Mouse (Mus musculus) cerebellum, postnatal 36 days (tissue): ENCODE measurements around the gene Olfr71.

Experiments used
- DNase-seq, 2 experiments: peaks; one replicate each; pipeline ENCODE4 v3.0.0; 2021 to 2022; ENCODE audit warnings: mixed read lengths in 2 of 2

The Olfr71 gene

DNA sequence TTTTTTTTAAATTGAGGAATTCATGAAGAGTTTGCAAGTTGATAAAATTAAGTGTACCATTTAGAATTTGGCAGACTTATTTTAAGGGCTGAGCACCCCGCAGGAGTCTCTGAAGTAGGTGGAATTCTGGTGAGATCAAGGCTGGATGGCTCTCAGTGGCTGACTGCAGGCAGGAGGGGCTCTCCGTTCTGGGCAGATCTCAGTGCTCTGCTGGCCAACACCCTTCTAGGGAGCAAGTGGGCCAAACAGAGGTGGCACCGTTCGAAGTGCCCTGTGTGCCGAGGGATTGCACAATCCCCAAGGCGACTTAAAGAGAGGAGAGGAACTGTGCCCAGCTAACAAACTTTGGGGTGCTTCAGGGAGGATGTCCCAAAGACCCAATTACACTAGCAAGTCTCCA is at the start of gene Olfr71:
Gene Olfr71 (minus strand): TSS at position 387 of the 400 bp plus-strand sequence.
- DNase-seq, result no peak

DNA sequence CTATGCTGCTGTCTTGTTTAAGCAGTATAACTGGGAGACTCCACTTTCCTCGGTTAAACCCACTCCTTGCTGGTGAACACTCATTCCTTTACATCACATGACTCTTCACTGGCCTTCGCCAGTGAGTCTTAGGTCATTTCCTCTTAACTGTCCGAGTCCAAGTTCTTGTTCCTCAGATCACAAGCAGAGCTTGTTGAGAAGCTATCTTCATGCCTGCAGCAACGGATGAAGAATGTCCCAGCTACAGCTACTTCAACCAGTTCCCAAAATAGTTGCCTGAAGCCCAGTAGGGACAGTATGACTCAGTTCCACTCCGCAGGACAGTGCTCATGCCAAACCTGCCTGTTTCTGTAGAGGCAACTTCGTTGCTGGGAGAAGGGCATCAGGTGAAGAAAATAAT is 47.2 kb upstream of the Olfr71 start:
- DNase-seq, result no peak

DNA sequence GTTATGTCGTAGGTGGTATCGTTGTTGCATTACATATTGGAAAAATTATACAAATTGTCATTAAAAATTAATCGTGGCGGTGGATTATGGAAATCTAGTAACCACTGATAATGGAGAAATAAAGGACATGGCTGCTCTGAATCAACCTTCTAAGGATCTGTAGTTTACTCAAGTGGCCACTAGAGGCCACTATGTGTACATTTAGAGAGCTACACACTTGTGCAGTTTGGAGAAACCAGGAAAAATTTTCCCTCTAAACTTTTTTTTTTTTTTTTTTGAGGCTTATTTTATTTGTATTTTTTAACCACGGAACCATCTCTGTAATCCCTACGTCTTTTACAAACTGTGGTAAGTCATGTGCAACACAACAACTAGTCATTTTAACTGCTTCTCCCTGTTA is 35.1 kb upstream of the Olfr71 start:
- peak in 1 of 2 experiments; percentile 14 for DNase-seq

DNA sequence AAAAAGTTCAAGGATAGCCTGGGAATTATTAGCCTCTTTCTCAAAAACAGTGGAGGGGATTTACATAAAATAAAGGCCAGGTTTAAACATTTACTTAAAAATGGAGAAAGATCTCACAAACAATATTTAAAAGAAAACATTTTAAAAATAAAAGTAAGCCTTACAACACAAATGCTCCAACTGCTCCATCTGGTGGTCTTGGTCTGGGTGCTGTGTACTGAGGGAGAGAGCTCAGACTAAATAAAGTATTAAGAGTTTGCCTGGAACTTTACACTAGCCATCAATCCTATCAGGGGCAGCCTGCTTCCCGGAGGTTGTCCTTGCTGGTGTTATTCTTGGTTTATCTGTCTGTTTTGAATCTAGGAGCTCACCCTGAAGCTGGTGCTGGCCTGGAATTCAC is 33.0 kb upstream of the Olfr71 start:
- no peak for DNase-seq

DNA sequence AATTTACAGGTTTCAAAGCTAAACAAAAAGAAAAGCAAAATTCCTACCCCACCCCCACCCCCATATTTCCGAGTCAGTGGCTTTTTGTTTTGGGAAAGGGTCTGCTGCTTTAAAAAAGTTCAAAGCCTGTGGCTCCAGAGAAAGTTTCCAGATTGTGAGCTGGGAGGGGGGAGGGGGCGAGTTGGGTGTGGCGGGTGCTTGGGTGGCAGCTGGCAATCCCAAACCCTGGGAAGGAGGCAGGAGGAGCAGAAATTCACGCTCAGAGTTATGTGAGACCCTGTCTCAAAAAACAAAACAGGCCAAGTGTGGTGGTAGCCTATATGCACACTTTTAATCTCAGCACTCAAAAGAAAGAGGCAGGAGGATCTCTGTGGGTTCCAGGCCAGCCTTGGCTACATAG is 32.6 kb upstream of the Olfr71 start:
- no peak for DNase-seq

GRCm38 (mm10) chr4:43741526-43741925 is 31.5 kb upstream of the Olfr71 start:
- DNase-seq, result no peak

- no peak for DNase-seq
These were observed 29.1 kb upstream of the Olfr71 start for GRCm38 (mm10) chr4:43738989-43739674.

DNA sequence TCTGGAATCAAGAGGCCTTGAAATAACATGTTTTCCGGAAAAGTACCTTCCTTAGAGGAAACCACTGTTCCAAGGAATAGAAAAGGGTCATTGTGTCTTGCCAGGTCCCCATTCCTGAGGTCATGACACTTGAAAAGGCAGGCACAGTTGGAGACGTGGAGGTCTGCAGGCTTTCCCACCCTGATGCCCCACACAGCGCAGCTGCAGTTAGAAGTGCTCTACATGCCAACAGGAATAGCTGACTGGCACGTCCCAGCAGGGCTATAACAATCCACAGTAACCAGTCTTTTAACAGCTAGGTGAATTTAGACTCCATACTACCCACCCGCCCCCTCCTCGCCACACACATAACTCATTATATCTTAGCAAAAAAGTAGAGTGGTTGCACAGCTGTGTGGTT is 27.1 kb upstream of the Olfr71 start:
- no peak for DNase-seq

DNA sequence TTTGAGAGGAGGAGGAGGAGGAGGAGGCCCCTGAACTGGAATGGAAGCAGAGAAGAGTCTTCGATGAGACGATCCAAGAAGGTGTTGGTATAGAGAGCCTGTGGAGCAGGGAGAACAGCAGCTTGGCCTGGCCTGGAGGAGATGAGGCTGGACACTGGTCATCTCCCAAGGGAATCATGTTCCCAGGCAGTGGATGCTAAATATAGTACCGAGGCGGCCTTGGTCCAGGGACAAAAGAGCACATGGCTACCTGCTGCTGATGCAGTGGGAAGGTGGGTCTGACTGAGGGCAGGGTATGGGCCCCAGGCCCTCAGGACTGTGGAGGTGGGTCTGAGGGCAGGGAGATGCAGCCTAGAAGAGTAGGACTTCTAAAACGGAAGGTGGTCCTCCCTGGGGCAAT is 23.1 kb upstream of the Olfr71 start:
- DNase-seq, result no peak

DNA sequence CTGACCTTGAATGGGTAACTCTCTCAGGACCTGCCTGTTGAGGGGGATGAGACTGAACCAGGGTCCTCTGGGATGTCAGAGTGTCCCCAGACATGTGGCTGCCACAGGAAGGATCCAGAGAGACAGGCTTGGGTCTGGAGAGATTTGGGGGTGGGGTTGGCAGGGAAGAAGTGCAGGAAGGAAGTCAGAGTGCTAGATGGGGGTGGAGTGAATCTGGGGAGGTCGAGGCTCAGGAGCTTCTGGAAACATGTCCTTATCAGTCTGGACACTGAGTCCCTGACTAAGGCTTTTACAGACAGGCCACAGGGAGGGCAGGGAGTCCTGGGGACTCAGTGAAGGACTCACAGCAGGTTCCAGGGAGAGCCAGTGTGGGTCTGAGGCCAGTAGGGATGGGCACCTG is 22.1 kb upstream of the Olfr71 start:
- DNase-seq, result no peak

GRCm38 (mm10) chr4:43730750-43731297 is 20.8 kb upstream of the Olfr71 start:
- DNase-seq, result no peak

DNA sequence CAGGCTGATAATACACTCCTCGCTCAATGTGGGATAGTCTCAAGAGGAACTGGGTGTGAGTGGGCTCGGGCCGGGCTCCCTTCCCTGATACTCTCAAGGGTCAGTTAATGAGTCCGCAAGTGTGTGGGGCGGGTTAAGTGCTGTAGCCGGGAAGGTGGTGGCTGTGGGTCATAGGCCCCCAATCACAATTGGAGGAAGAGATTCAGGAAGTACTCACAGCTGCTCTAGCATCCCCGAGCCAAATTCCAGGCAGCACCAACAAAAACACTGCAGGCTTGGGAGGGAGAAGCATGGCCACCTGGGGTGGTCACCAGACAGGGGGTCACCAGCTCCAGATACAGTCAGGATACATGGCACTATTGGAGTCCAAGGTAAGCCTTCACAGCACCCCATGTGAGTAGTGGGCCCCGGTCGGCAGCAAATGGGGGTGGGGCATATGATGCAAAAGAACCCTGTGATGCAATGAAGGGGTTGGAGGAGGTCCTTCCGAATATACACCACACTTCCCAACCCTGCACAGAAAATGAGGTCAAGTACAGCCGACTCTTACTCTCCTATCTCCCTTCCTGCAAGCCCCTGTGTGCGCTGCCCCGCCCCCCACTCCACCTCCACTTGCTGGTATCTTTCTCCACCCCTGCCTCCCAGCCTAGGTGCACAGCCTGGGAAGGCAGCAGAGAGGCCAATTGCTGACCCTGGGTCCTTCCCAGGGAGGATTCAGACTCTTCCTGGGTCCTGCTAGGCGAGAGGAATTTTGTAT is 19.9 kb upstream of the Olfr71 start, which contains the start of gene Spaar:
Gene Spaar (plus strand): TSS at position 241 of the 757 bp plus-strand sequence.
- no peak for DNase-seq

- DNase-seq, result no peak
These were observed 19.1 kb upstream of the Olfr71 start for GRCm38 (mm10) chr4:43729126-43729525.

DNA sequence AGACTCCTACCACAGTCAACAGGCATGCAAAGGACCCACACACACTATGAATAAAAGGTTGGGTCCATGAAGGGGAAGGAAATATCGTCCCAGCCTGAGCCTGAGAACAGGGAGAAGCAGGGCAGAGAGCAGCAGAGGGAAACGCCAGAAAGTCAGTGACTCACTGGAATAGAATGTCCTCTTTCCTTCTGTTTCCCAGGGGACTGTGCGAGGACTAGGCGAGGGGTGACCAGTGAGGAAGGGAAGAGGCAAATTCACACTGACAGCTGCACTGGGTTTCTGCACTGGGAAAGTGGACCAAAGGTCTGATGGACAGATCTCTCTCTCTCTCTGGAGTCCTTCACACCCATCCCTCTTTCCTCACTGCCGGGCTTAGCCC is 18.5 kb upstream of the Olfr71 start:
- DNase-seq, result no peak

DNA sequence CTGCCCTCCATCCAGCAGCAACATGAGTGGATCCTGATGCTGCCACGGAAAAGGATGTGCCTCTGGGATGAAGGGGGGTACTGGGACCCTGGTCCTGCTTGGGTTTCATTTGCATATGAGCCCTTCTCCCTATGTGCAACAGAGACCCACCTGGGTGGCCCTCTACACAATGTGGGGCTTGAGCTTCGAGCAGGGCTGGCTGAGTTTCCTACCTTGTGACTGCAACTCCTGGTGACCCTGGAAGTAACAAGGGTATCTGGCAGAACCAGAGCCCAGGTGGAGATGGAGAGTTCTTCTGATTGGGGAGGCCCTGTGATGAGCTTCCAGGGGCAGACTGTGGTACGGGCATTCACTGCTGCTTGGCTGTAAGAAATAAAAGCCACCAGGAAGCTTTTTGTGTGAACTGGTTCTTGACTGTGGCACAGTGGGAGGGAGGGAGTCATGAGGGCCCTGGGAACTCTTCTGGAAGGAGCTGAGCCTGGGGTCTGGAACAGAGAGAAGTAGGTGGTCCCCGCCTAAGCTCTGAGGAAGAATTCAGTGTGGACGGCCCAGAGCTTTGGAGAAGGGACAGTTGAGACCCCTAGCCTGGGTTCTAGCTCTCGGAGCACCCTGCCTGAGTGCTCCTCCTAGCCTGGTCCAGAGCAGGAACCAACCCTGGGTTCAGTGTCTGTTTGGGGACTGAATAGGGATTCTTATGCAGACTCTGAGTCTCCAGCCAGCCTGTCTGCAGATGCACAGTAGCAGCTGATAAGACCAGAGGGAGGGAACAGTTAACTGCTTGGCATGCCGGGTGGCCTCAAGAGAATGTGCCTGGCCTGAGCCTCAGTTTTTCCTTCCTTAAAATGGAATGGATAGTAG is 17.9 kb upstream of the Olfr71 start:
- no peak for DNase-seq

DNA sequence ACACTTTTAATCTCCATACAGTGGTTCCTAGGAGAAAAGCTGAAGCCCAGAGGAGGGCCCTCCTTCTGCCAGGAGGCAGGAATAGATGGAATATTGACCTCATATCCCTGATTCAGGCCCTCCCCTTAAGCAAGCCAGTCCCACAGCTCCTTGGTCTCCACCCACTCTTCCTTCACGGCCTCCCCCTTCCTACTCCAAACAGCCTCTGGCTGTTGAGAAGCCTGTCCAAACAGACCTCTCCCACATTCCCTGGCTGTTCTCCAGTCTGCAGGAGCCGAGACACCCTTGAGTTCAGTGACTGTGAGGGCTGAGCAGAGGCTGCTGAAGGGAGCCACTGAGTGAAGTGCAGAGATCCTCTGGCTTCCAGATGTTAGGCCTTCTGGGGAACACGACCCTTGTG is 16.9 kb upstream of the Olfr71 start, which contains the start of gene Hrct1:
Gene Hrct1 (plus strand): TSS at position 194 of the 400 bp plus-strand sequence.
- DNase-seq, result no peak

DNA sequence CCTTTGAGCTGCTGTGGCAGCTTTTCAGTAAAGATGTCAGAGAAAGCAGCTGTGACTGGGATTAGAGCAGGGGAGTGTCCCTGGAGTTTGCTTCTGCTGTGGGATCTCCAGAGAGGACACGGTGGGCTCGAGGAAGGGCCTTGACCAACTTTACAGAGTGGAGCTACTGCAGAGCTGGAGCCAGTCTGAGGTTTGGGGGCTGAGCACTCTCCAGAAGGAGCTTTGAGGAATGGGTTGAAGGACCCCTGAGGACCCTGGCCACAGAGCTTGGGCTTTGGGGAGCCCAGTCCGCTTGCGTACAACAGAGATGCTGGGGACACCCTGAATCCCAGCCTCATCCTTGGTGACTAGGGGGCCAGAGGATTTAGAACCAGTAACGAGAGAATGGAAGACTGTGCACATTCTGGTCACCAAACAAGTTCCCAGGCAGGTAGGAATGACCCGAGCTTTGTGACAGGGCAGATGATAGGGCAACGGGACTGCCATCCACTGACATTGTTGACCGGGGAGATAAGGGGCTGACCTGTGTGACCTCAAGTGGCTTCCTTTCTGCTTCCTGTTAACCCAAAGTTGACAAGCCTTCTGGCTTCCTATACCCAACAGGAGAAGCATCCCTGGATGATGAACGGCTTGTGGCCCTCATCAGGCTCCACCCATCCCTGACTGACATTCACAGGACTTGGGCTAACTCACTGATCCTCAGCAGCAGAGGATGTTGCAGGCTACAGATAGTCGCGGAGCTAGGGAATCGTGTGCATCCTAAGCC is 16.4 kb upstream of the Olfr71 start:
- no peak for DNase-seq

DNA sequence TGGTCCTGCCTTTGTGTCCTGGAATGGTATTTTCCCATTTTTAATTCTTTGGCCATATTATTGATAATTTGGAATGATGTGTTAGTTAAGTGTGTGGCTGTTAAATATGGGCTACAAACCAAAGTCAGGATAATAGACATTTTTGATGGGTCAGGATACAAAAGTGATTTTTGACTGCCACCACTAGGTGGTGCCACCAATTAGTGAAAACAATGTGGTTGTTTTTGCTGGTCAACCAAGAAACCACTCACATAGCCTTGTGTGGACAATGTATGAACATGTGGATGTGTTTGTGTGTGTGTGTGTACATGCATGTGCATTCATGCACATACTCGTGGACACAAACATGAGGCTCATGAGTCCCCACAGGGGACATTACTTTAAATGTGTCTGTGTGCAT is 14.7 kb upstream of the Olfr71 start:
- DNase-seq, result peak in 1 of 2 experiments; percentile 20

GRCm38 (mm10) chr4:43722191-43722590 is 12.1 kb upstream of the Olfr71 start:
- DNase-seq, result no peak

DNA sequence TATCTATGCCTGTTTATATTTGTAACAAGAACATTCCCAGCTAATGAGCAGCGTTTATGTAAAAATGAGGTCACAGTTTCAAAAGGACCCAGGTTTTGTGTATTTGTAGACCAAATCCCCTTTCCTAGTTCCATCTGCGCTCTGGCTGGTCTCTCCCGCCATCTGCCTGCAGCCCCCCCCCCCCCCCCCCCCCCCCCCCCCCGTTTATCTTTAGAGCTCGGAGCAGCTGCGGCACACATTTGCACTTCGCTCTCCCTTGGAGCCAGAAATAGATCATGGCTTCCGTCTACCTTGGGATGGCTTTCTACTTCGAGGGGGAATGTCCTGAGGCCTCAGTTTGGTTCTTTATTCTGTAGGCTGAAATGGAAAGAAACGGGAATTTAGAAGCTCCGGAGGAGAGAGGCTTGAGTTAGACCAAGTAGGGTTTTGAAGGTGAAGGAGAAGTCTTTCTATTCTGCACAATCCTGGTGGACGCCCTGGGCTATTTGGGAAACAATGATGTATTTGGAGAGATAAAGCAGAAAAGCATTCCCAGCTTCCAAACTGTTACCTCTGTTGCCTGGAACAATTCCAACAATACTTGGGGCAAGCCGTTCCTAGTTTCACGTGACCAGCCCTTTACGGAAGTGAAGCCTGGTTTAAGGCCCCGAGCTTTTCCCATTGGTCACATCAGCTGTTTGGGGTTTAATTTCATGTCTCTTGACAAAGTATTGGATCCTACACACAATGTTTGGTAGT is 10.6 kb upstream of the Olfr71 start:
- no peak for DNase-seq

DNA sequence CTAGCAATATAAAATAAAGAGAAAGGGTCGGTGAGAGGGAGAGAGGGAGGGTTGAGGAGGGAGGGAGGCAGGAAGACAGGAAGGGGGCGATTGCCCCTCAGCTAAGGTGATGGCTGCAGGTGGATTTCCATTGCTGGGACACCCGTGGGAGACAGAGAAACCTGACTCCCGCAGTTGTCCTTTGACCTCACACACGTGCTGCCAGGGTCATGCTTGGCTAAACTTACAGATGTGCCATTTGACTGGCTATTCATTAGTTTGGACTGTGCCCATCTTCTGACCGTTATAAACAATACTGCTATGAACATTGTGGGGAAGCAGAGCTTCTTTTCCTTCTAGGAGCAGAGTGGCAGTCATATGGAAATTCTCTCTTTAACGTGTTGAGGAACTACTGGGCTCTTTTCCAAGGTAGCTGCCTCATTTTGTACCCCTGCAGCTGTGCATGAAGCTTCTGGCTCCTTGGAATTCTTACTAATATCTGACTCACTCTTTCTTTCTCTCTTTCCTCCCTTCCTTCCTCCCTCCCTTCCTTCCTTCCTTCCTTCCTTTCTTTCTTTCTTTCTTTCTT is 3.7 kb upstream of the Olfr71 start:
- DNase-seq, result no peak
